Mouse (Mus musculus) midbrain, postnatal 0 days (tissue): ENCODE results near the gene Tcf7l2. TPM values are rescaled to one million over a fixed set of nuclear protein-coding genes. Genes with fewer than 3 reads are reported as not detected.
A peak's percentile ranks its signal among the peaks of the same experiment; 100 is the strongest.

ENCODE experiments used
- ATAC-seq: fragments of 200-750 bp; cut with Nextera tagmentation; 2 replicates; pipeline ENCODE4 v1.8.0; 2017; ENCODE audit warnings: moderate number of reproducible peaks, mild to moderate bottlenecking, moderate TSS enrichment, moderate library complexity; ENCODE audit not compliant: low FRiP score
- DNase-seq: peaks from one replicate; pipeline ENCODE4 v3.0.0-alpha.2; 2015; ENCODE audit warnings: low spot score
- H3K27ac ChIP-seq: fragments of 300-500 bp; sonication (generic); 2 replicates; pipeline ENCODE4 v1.5.1; 2014; ENCODE audit warnings: low read depth, mild to moderate bottlenecking, low read length, mixed read lengths
- H3K27me3 ChIP-seq: fragments of 300-500 bp; sonication (generic); 2 replicates; pipeline ENCODE4 v1.6.1; 2014; ENCODE audit warnings: low read length, control low read depth, mixed read lengths; ENCODE audit not compliant: insufficient read depth
- H3K36me3 ChIP-seq: fragments of 300-500 bp; sonication (generic); 2 replicates; pipeline ENCODE4 v1.6.1; 2014; ENCODE audit warnings: low read length, control low read depth, mixed read lengths; ENCODE audit not compliant: insufficient read depth
- H3K4me1 ChIP-seq: fragments of 300-500 bp; sonication (generic); 2 replicates; pipeline ENCODE4 v1.6.1; 2014; ENCODE audit warnings: mild to moderate bottlenecking, control low read depth, antibody characterized with exemption, low read length, mixed read lengths; ENCODE audit not compliant: insufficient read depth
- H3K4me2 ChIP-seq: fragments of 300-500 bp; sonication (generic); 2 replicates; pipeline ENCODE4 v1.6.1; 2014; ENCODE audit warnings: low read depth, mild to moderate bottlenecking, low read length, mixed read lengths; ENCODE audit not compliant: poor library complexity, severe bottlenecking
- H3K4me3 ChIP-seq: fragments of 300-500 bp; sonication (generic); 2 replicates; pipeline ENCODE4 v1.5.1; 2014; ENCODE audit warnings: low read depth, mild to moderate bottlenecking, low read length, moderate library complexity
- H3K9ac ChIP-seq: fragments of 300-500 bp; sonication (generic); replicated peaks from 2 replicates; pipeline ENCODE4 v1.6.1; 2014; ENCODE audit warnings: mild to moderate bottlenecking, low read length, moderate library complexity, mixed read lengths; ENCODE audit not compliant: poor library complexity, severe bottlenecking
- H3K9me3 ChIP-seq: fragments of 300-500 bp; sonication (generic); 2 replicates; pipeline ENCODE4 v1.6.1; 2016; ENCODE audit warnings: low read length, control low read depth
- CTCF ChIP-seq: IDR thresholded peaks from 2 replicates; pipeline ENCODE4 v1.5.1; 2016; ENCODE audit warnings: antibody characterized with exemption, mild to moderate bottlenecking
- WGBS: fragments of 180-500 bp; shearing (Covaris S2); extraction: QIAGEN DNeasy Blood & Tissue Kit; methylation state at CpG from one replicate; pipeline ENCODE4 v1.1.7; 2014; 5-methylcytosine and 5-hydroxymethylcytosine counted together
- polyA plus RNA-seq: library from polyadenylated mRNA; unstranded; fragments of >200 nt; fragmentation: Nextera tagmentation; extraction: Ambion mirVana; gene quantifications from 2 replicates; pipeline ENCODE4 v1.2.1, GENCODE M21; 2015
- total RNA-seq: library from RNA; depleted of rRNA; stranded (reverse); fragments of >200 nt; gene quantifications from 2 replicates; pipeline ENCODE4 v1.2.3, GENCODE M21; 2014

Tcf7l2 gene
- total and polyA plus RNA-seq, 2 experiments from 2014 or later, result 67.2 to 861 TPM

- DNase-seq, result no peak
Observed at GRCm38 (mm10) chr19:55815010-55815790, 73.6 kb downstream of the Tcf7l2 start.

GRCm38 (mm10) chr19:55816974-55817373 is 75.4 kb downstream of the Tcf7l2 start:
- no peak overlapping the region for H3K9ac ChIP-seq
- H3K27me3 ChIP-seq, result no peaks in the 10 kb centered on the region
- no peak for DNase-seq
- 60% methylated on average over 7 of the region's 7 CpGs for WGBS
- ATAC-seq, result no peak
- H3K27ac ChIP-seq, result peak overlapping the region; percentile 18; the same call in 1 of the 2 replicates
- H3K36me3 ChIP-seq, result no peaks in the 10 kb centered on the region
- TF ChIP-seq CTCF, result no peak
- no peak overlapping the region for H3K4me2 ChIP-seq
- no peaks in the 10 kb centered on the region for H3K4me1 ChIP-seq
- no peak overlapping the region for H3K4me3 ChIP-seq
- H3K9me3 ChIP-seq, result no peaks in the 10 kb centered on the region

More at GRCm38 (mm10) chr19:55815010-55815790, 73.6 kb downstream of the Tcf7l2 start:
- H3K36me3 ChIP-seq, result no peaks in the 10 kb centered on the region
- H3K9ac ChIP-seq, result no peak overlapping the region
- TF ChIP-seq CTCF, result no peak
- no peaks in the 10 kb centered on the region for H3K4me1 ChIP-seq
- H3K4me3 ChIP-seq, result no peak overlapping the region
- no peak overlapping the region for H3K4me2 ChIP-seq
- H3K27me3 ChIP-seq, result no peaks in the 10 kb centered on the region
- 79% methylated on average over 15 of the region's 15 CpGs for WGBS
- no peak for ATAC-seq
- no peak overlapping the region for H3K27ac ChIP-seq
- no peaks in the 10 kb centered on the region for H3K9me3 ChIP-seq

GRCm38 (mm10) chr19:55820202-55820601 is 78.6 kb downstream of the Tcf7l2 start:
- TF ChIP-seq CTCF, result no peak
- DNase-seq, result no peak
- H3K4me1 ChIP-seq, result no peaks in the 10 kb centered on the region
- no peak overlapping the region for H3K4me3 ChIP-seq
- H3K9me3 ChIP-seq, result no peaks in the 10 kb centered on the region
- 97% methylated on average over 7 of the region's 7 CpGs for WGBS
- no peak overlapping the region for H3K27ac ChIP-seq
- H3K27me3 ChIP-seq, result no peaks in the 10 kb centered on the region
- ATAC-seq, result no peak
- H3K4me2 ChIP-seq, result no peak overlapping the region
- no peak overlapping the region for H3K9ac ChIP-seq
- H3K36me3 ChIP-seq, result no peaks in the 10 kb centered on the region

GRCm38 (mm10) chr19:55825001-55825827 is 83.6 kb downstream of the Tcf7l2 start:
- 62% methylated on average over 8 of the region's 8 CpGs for WGBS
- DNase-seq, result peak; percentile 53
- Histone ChIP-seq H3K27ac (no peak overlapping the region), H3K9me3 (no peaks in the 10 kb centered on the region), H3K9ac (no peak overlapping the region), H3K27me3 (no peaks in the 10 kb centered on the region), H3K4me3 (no peak overlapping the region), H3K4me2 (no peak overlapping the region), H3K4me1 (peaks cover 3% of the 10 kb centered on the region; the same call in 1 of the 2 replicates), H3K36me3 (no peaks in the 10 kb centered on the region)
- TF ChIP-seq CTCF, result no peak
- no peak for ATAC-seq

- H3K4me3 ChIP-seq, result no peak overlapping the region
- no peaks in the 10 kb centered on the region for H3K36me3 ChIP-seq
- no peaks in the 10 kb centered on the region for H3K27me3 ChIP-seq
- H3K9me3 ChIP-seq, result no peaks in the 10 kb centered on the region
- 69% methylated on average over 10 of the region's 10 CpGs for WGBS
- no peak overlapping the region for H3K9ac ChIP-seq
- DNase-seq (no peak), ATAC-seq (no peak)
- H3K4me1 ChIP-seq, result peaks cover 3% of the 10 kb centered on the region; the same call in 1 of the 2 replicates
- H3K27ac ChIP-seq, result no peak overlapping the region
- no peak overlapping the region for H3K4me2 ChIP-seq
- TF ChIP-seq CTCF, result no peak
Observed at GRCm38 (mm10) chr19:55825951-55826507, 84.4 kb downstream of the Tcf7l2 start.
